Mouse (Mus musculus): ENCODE measurements around the gene Actn1. TPM values are rescaled to one million over a fixed set of nuclear protein-coding genes. Genes with fewer than 3 reads are reported as not detected.

Actn1 gene
- total RNA-seq, 2 experiments from 2014 or later, result 31.2 to 43.7 TPM

DNA sequence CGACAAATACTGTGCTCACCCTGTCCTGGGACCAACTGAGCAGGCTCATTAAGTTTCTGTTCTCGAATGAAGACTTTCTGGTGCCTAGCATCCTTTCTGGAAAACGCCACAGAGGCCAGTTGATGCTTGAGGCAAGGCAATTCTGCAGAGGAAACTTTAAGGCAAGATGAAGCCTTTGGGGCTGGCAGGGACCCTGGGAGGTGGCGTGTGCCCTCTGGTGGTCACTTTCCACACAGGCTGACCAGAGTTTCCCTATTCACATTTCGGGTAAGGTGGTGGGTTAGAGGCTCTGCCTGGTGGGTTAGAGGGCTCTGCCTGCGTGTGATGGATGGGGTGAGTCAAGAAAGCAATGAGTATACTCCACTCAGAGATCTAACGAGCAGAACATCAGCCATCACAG is 118.7 kb downstream of the Actn1 start:
- peak; percentile 43 to 59 for DNase-seq (ENCODE audit: low spot score in 2 of 2)

GRCm38 (mm10) chr12:80141011-80141410 is 119.2 kb downstream of the Actn1 start:
- DNase-seq (ENCODE audit: low spot score in 2 of 2), result no peak

DNA sequence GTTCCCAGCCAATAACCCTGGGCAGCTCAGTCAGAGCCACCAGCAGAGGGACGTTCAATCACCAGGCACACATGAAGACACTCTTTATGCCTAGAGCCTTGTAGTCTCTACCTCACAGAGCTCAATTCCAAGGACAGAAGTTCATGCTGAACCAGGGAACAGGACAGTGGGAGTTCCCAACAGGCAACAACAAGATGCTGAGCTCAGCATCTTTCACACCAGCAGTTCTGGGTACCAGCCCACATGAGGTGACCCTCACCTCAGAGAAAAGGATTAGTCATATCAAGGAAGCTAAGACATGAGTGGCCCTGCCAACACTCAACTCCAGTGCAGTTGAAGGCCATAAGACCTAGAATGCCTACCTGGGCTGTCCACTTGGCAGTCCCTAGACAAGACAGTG is 122.4 kb downstream of the Actn1 start:
- DNase-seq (ENCODE audit: low spot score in 2 of 2), result no peak

DNA sequence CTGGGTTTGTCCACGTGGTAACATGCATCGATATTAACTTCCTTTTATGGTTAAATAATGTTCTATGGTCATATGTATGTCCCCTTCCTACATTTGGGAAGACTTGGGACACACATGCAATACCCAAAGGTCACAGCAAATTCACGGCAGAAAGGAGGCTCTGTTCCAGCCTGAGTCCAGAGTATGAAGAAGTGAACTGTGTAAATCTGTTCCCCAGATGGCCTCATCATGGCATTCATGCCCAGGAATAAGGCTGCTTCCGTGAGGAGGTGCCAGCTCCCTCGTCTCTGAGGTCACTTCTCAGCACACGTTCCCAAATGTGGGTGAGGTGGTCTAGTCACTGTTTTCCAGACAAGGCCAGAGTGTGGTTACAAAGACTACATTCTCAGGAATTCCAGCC is 122.9 kb downstream of the Actn1 start:
- no peak for DNase-seq (ENCODE audit: low spot score in 2 of 2)

DNA sequence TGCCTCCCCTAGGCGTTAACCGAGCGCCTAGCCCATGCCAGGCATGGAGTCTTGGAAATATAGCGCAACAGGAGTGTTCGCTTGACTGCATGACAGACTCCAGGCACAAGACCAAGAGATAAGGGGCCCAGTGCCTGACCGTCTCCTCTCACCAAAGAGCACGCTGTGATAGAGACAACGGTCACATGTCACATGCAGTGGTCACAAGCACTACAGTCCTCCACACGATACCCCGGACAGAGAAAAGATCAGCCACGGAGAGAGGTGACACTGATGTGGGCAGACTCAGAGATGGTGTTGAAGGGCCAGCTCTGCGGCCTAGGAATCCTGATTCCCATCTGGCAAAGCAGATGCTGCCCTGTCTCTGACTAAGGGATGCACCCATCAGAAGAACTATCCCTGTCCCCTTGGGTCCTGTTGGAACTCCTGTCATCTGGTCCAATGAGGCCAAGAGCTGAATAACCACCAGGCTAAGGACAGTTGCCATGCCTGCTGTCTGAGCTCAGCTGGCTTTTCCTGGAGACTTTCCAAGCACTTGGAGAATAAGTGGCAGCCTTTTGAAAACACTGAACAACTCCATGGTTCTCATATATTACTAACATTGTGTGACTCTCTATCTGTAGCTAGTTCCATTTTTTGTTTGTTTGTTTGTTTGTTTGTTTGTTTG is 123.8 kb downstream of the Actn1 start:
- no peak for DNase-seq (ENCODE audit: low spot score in 2 of 2)

GRCm38 (mm10) chr12:80135173-80135572 is 125.0 kb downstream of the Actn1 start:
- DNase-seq (ENCODE audit: low spot score in 2 of 2), result no peak

GRCm38 (mm10) chr12:80133011-80133545 is 127.1 kb downstream of the Actn1 start:
- DNase-seq (ENCODE audit: low spot score in 2 of 2), result no peak

DNA sequence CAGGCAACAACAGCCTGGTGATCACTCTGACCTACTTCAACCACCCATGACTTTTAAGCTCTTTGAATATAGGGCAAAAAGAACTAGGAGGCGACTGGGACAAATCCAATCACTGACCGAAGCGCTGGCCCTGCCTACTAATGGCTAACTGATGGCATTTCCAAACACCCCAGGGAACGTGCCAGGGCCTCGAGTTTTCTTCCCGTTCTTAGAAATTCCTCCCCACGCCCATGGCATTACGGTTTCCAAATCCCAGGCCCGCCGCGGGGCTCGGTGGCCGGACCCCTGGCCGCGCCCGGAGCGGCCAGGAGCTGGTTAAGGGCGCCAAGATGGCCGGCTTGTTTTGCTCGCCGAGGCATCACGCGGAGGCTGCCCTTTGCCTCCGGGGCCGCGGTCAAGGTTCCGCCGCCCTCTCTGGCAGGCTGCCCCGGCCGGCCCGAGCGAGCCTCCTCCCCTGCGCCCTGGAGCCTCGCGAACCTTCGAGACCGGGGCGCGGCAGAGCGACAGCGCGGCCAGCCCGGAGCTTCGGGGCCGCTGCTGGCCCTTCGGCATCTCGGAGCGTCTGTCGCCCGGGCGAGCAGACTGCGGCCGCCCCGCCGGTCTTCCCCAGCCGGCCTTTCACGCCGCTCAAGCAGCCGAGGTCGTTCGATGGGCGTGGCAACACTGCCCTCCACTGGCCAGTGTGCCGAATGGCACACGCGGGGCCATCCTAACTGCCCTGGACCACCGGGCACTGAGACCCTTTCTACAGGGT is 127.7 kb downstream of the Actn1 start:
- DNase-seq (ENCODE audit: low spot score in 2 of 2), result peak; percentile 92 to 93

DNA sequence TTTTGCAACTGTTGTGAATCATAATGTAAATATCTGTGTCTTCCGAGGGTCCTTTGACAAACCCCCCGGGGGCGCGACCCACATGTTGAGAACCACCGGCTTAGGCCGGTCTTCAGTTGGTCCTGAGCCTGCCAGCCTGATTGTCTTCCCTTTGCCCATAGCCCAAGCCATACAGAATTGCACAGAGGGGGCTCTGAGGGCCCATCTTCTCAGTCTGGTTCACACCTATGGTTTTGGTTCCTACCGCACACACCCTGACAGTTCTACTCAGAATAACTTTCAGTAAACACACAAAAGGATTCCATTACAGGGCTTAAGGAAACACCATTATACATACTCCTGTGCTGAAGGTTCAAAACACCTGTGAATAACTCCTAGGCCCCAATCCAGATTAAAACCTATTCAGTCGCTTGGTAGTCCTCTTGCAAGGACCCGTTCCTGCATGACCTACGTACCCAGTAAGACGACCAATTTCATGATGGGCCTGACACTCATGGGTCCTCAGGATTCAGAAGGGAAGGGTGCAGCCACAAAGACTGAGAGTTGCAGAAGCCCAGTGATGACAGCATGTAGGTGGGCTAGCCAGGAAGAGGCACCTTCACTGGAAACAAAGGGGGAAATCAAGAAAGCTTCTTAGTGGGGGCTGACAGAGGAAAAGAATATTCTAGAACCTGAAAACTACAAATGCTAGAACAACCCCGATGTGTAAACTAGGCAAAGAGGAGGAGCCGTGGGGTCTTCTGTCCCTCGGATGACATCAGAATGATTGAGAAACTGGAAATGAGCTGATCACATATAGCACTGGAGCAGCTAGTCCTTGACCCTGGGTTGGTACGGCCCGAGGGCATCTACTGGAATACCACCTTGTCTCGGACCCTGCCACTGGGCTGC is 128.6 kb downstream of the Actn1 start:
- DNase-seq (ENCODE audit: low spot score in 2 of 2), result no peak

- no peak for DNase-seq (ENCODE audit: low spot score in 2 of 2)
Observed at GRCm38 (mm10) chr12:80130558-80131358, 129.4 kb downstream of the Actn1 start.

- no peak for DNase-seq (ENCODE audit: low spot score in 2 of 2)
Observed at GRCm38 (mm10) chr12:80129531-80129930, 130.6 kb downstream of the Actn1 start.

DNA sequence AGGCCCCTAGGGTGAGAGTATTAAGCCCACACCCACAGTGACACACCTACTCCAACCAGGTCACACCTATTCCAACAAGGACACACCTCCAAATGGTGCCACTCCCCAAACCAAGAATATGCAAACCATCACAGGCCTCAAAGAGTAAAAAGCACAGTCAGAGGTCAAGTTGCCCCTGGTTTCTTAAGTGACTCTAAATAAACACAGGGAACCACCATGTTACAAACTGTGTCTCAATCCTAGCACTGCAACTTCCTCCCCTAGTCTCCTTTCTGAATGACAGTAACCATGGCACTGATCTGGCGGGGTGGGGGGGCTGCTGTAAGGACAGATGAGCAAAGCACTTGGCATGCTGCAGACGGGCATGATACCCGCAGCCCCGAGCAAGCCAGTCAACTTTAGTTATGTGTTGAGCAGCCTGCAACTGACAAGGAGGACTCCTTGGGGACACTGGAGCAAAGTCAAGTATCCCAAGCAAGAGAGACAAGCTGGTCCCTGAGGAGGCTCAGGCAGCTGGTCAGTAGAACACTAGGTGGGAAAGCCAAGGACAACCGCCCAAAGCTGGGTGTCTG is 132.9 kb downstream of the Actn1 start:
- no peak for DNase-seq (ENCODE audit: low spot score in 2 of 2)

- no peak for DNase-seq (ENCODE audit: low spot score in 2 of 2)
Observed at GRCm38 (mm10) chr12:80125316-80125715, 134.9 kb downstream of the Actn1 start.

GRCm38 (mm10) chr12:80124756-80125155 is 135.4 kb downstream of the Actn1 start:
- no peak for DNase-seq (ENCODE audit: low spot score in 2 of 2)

DNA sequence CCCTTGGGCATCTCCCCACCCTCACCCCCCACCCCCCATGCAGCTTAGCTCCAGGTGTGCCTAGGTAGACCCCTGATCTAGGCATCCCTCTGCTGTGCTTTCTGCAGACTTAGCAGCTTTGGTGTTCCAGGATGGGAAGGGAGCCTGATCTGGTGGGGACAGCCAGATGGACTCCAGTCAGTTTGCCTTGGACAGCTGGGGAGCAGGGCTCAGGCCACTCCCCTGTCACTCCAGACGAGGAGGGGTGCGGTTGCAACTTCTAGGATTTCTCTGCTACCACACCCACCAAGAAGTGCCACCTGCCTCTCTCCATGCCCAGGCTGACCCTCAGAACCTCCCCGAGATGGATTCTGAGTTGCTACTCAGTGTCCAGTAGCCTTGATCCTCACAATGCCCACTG is 136.0 kb downstream of the Actn1 start:
- DNase-seq (ENCODE audit: low spot score in 2 of 2), result no peak

GRCm38 (mm10) chr12:80123227-80123803 is 136.9 kb downstream of the Actn1 start:
- DNase-seq (ENCODE audit: low spot score in 2 of 2), result no peak

GRCm38 (mm10) chr12:80121438-80121837 is 138.7 kb downstream of the Actn1 start:
- no peak for DNase-seq (ENCODE audit: low spot score in 2 of 2)

- no peak for DNase-seq (ENCODE audit: low spot score in 2 of 2)
Observed at GRCm38 (mm10) chr12:80118588-80118987, 141.6 kb downstream of the Actn1 start.
